Mouse (Mus musculus) cortical plate, adult 2 months (tissue): ENCODE data around the gene Glt8d2. TPM values are rescaled to one million over a fixed set of nuclear protein-coding genes. Genes with fewer than 3 reads are reported as not detected.
A peak's percentile ranks its signal among the peaks of the same experiment; 100 is the strongest.

Experiments
- H3K27ac ChIP-seq: fragments of 200-500 bp; 2 replicates; pipeline ENCODE4 v1.5.1; 2012; ENCODE audit warnings: low read length, control low read depth, inconsistent platforms; ENCODE audit not compliant: insufficient read depth
- H3K4me1 ChIP-seq: fragments of 200-500 bp; 2 replicates; pipeline ENCODE4 v1.6.1; 2011; ENCODE audit warnings: low read length; ENCODE audit not compliant: control insufficient read depth, insufficient read depth
- H3K4me3 ChIP-seq: fragments of 200-500 bp; 2 replicates; pipeline ENCODE4 v1.5.1; 2011; ENCODE audit warnings: mild to moderate bottlenecking, low read length, control low read depth; ENCODE audit not compliant: insufficient read depth
- CTCF ChIP-seq: fragments of 200-500 bp; IDR thresholded peaks from 2 replicates; pipeline ENCODE4 v1.5.1; 2011; ENCODE audit warnings: mild to moderate bottlenecking, control low read depth, low read length; ENCODE audit not compliant: insufficient read depth; ENCODE audit errors: extremely low read depth
- POLR2A ChIP-seq: fragments of 200-500 bp; IDR thresholded peaks from 2 replicates; pipeline ENCODE4 v1.6.1; 2011; ENCODE audit warnings: mild to moderate bottlenecking, low read length, control low read depth; ENCODE audit not compliant: insufficient read depth; ENCODE audit errors: extremely low read depth
- polyA plus RNA-seq: library from polyadenylated mRNA; depleted of rRNA; stranded (reverse); fragments of >200 nt; gene quantifications from 2 replicates; pipeline ENCODE4 v1.2.3, GENCODE M21; 2012; rRNA removed

The Glt8d2 gene
- 17.7 and 18.1 TPM in 2 replicates for polyA plus RNA-seq

DNA sequence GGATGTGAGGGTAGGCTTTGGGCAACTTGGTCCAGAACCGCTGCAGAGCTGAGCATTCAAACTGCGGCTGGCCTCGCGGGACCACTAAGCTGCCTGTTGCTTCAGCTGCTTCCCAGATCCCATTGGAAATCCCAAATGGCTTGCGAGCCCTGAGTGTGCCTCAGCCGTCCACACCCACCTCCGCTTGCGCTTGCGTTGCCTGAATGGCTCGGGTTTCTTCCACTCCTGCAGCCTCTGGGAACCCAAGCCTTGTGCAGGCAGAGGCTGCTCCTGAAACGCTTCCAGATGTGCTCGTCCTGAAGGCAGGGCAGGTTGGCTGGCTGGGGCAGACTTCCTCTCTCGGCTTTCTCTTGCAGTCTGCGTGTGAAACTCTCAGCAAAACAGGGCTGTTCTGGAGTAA, at the start of gene Glt8d2:
Gene Glt8d2, minus strand, starts transcription at position 157 of the 400 bp plus-strand sequence.
- no peak for TF ChIP-seq CTCF
- peak; percentile 36; the same call in 1 of the 2 replicates for TF ChIP-seq POLR2A
- H3K4me1 ChIP-seq: no peaks in the 10 kb centered on the region
- H3K27ac ChIP-seq: peak within 1 kb of the TSS; percentile 70; the same call in 1 of the 2 replicates
- H3K4me3 ChIP-seq: peak within 1 kb of the TSS; percentile 19

- Histone ChIP-seq H3K27ac (peak overlapping the region; percentile 78), H3K4me3 (peak overlapping the region; percentile 85), H3K4me1 (peaks cover 2% of the 10 kb centered on the region; the same call in 1 of the 2 replicates)
- TF ChIP-seq CTCF (no peak), POLR2A (no peak)
Observed at GRCm38 (mm10) chr10:82699296-82699941, 9.0 kb upstream of the Glt8d2 start.

- H3K4me1 ChIP-seq: peaks cover 2% of the 10 kb centered on the region; the same call in 1 of the 2 replicates
- peak overlapping the region; percentile 78 for H3K27ac ChIP-seq
- TF ChIP-seq POLR2A (peak; percentile 32; the same call in 1 of the 2 replicates), CTCF (no peak)
- peak overlapping the region; percentile 85 for H3K4me3 ChIP-seq
Observed at GRCm38 (mm10) chr10:82698712-82699261, 8.3 kb upstream of the Glt8d2 start.

GRCm38 (mm10) chr10:82697305-82697898, 7.0 kb upstream of the Glt8d2 start:
- Histone ChIP-seq H3K4me3 (no peak overlapping the region), H3K27ac (no peak overlapping the region), H3K4me1 (peaks cover 2% of the 10 kb centered on the region; the same call in 1 of the 2 replicates)
- TF ChIP-seq POLR2A: no peak
- no peak for TF ChIP-seq CTCF

GRCm38 (mm10) chr10:82696453-82697079, 6.1 kb upstream of the Glt8d2 start:
- no peak for TF ChIP-seq POLR2A
- no peak for TF ChIP-seq CTCF
- Histone ChIP-seq H3K4me1 (peaks cover 2% of the 10 kb centered on the region; the same call in 1 of the 2 replicates), H3K4me3 (no peak overlapping the region), H3K27ac (no peak overlapping the region)

GRCm38 (mm10) chr10:82695956-82696355, 5.5 kb upstream of the Glt8d2 start, which contains the start of gene Hcfc2:
Gene Hcfc2 (plus strand): TSS chr10:82696160.
- Histone ChIP-seq H3K4me3 (no peak within 1 kb of the TSS), H3K4me1 (no peaks in the 10 kb centered on the region), H3K27ac (no peak within 1 kb of the TSS)
- TF ChIP-seq CTCF (no peak), POLR2A (no peak)

DNA sequence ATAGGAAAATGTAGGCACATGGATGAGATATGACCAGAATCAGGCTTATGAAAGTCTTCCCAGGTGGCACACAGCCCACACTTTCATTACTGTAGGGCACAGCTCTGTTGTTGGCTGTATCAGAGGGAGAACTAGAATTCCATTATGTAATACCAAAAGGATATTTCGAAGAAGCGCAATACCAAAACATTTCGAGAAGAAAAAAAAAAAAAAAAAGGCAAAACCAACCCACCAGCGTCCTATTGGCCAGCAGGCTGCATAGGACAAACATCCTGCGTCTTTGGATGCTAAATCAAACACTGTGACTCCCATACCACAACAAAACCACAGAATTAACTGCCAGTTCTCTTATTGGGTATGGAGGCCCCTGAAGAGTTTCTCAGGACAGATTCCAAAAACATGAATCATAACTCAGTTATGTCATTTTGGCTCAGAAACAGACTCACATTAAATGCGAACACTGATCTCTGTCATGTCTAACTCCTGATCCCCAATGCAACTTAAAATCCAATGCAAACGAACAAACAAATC, 704 bp downstream of the Glt8d2 start:
- no peaks in the 10 kb centered on the region for H3K4me1 ChIP-seq
- peak overlapping the region; percentile 68; the same call in 1 of the 2 replicates for H3K27ac ChIP-seq
- TF ChIP-seq CTCF: no peak
- no peak for TF ChIP-seq POLR2A
- peak overlapping the region; percentile 19; the same call in 1 of the 2 replicates for H3K4me3 ChIP-seq

DNA sequence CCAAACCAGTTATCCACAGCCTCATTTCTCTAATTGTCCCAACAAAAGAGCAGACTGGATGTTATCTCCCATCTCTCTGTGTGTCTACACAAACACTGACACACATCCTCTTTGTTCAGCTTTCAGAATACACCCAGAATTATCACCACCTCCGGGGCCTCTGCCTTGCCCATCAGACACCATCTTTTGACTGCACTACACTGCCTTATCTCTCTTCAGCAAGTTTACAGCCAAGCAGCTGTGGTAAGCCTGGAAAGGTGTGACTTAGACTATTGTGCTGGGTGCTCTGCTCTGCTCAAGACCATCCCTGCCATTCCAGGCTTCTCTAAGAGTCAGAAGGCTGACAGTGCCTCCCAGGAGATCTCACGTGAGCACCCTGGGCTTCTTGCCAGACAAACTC, 5.0 kb downstream of the Glt8d2 start:
- no peak overlapping the region for H3K27ac ChIP-seq

DNA sequence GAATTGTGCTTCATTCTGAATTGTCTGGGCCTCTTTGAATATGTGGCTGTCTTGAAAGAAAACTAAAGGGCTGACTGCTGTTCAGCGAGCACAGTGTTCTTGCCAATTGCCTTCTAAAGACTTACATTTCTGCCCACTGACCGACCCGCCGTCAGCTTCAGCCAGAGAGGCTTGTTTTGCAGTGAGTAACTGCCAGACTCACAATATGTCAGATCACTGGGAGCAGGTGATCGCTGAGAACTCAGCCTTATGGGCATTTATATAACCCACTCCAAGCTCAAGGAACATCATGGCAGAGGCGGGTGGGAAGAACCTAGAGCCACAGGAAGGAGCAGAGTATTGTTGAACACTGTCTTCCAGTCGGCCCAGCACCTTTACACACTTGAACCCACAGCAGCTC, 8.8 kb downstream of the Glt8d2 start:
- TF ChIP-seq POLR2A (no peak), CTCF (no peak)
- peak overlapping the region; percentile 78 for H3K27ac ChIP-seq
- no peak overlapping the region for H3K4me3 ChIP-seq
- H3K4me1 ChIP-seq: peaks cover 3% of the 10 kb centered on the region; the same call in 1 of the 2 replicates

More for the DNA sequence above, 5.0 kb downstream of the Glt8d2 start:
- TF ChIP-seq POLR2A (no peak), CTCF (no peak)
- H3K4me3 ChIP-seq: no peak overlapping the region
- peaks cover 3% of the 10 kb centered on the region; the same call in 1 of the 2 replicates for H3K4me1 ChIP-seq
